Mouse (Mus musculus): ENCODE results near the gene Itga9. TPM values are rescaled to one million over a fixed set of nuclear protein-coding genes. Genes with fewer than 3 reads are reported as not detected.

The Itga9 gene
- total RNA-seq, 4 experiments from 2014 or later: 5.6 to 6.3 (median 6.1) TPM

GRCm38 (mm10) chr9:118915290-118915689 lies 308.8 kb downstream of the Itga9 start:
- no peak for DNase-seq (ENCODE audit: low spot score in 2 of 2)

DNA sequence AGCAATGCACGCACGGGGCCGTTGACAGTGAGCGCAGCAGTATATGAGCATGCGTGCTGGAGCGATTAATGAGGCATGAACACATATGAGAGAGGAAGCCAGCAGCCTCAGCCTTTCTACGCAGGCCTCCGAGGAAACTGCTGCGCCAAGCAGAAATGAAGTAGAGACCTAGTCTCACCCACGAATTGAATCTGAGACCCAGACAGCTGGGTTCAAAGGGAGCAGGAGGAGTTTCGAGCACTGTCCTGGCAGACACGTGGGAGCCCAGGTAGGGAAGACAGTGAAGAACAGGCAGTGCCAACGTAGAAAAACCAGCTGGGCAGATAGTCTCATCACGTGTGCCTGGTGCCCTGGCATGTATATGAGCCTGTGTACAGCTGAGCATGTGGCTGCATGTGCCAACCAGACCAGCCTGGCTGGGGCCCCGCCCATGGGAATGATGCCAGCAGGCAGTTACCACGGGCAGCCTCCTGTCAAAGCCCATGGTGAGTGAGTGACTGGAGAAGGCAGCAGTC lies 313.2 kb downstream of the Itga9 start:
- DNase-seq (ENCODE audit: low spot score in 2 of 2): peak in 1 of 2 experiments; percentile 56

- peak; percentile 73 to 74 for DNase-seq (ENCODE audit: low spot score in 2 of 2)
Measured at GRCm38 (mm10) chr9:118920798-118921515, 314.5 kb downstream of the Itga9 start.

DNA sequence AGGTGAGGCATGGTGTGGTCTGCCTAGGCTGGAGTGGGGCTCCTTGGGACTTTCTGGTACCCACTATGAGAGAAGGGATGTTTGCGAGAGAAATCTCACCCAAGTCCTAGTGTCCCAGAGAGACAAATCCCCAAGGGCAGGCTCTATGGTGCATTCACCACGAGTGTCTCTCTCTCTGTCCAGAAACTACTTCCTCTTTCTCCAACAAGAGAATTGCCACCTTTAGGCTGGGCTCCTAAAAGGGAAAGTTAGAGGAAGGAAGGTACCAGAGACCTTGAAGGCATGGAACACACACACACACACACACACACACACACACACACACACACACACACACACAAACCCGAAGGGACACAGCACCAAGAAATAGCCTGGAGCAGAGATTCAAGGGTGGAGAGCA lies 315.4 kb downstream of the Itga9 start:
- no peak for DNase-seq (ENCODE audit: low spot score in 2 of 2)

DNA sequence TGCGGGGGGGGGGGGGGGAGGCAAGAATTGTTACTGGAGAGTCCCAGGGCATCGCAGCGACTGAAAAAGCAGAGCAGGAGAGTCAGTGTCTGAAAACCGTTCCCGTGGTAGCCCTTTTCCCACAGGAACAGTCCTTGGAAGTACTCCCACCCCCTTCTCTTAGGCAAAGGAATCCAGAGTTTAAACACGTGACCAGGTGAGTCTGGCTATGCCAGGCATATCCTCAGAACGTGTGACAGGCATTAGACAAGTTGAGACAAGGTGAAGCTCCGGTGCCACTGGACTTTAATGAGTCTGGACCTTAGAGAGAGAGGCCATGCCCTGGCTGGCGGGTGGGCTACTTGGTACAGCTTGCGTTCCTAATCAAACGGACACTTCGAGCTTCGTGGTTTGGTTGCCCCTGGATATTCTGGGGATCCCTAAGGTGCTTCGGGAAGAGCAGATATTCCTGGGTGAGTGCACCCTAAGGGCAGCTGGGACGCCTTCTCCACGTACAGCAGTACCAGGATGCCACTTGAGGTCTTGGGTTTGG lies 318.1 kb downstream of the Itga9 start:
- no peak for DNase-seq (ENCODE audit: low spot score in 2 of 2)

- peak; percentile 80 to 95 for DNase-seq (ENCODE audit: low spot score in 2 of 2)
Measured at GRCm38 (mm10) chr9:118925286-118926110, 319.0 kb downstream of the Itga9 start.

DNA sequence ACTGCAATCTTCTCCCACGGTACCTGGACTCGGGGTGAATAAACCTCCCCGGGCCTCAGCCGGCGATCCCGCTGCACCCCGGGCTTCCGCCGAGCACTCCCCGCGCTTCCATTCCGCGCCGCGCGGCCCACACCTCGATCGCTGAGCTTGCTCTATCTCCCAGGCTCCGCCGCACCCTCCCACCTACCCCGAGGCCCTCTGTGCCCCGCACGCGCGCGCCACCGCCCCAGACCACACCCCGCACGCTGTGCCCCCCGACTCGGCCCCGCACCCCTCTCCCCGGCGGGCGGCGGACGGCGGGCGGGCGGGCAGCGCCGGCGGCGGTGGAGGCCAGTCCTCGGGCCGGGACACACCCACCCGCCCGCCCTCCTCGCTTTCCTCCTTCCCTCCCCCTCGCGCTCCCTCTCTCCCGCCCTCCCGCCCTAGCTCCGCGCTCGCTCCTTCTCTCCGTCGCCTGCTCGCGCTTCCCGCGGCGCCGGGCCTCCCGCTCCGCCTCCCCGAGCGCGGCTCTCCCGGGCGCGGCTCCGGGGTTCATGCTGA lies 319.7 kb downstream of the Itga9 start, which contains the start of gene Ctdspl:
Gene Ctdspl (plus strand): TSS at position 343 of the 540 bp plus-strand sequence.
- peak; percentile 56 to 58 for DNase-seq (ENCODE audit: low spot score in 2 of 2)

DNA sequence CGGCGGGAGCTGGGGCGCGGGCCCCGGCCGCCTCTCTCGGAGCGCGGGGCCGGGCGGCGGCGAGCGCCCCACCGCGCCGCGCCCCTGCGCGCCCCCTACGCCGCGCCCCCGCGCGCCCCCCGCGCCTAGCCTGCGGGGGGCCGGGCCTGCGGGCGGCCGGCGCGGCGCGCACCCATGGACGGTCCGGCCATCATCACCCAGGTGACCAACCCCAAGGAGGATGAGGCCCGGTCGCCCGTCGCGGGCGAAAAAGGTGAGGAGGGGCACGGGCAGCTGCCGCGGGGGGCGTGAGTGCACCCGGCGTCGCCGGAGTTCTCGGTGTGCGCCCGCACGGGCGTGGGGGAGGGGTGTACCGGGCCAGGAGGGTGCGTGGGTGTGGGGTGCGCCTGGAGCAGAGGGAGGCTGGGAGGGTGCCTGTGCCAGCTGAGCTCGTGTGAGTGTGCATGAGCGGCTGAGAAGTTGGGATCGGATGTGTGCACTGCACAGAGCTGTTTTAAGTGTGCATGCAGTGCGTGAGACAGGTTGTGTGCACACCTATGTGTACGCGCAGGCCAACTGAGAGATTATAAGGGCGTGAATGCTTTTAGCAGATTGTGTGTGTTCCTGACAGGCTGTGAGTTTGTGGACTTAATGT lies 320.3 kb downstream of the Itga9 start:
- peak; percentile 68 to 81 for DNase-seq (ENCODE audit: low spot score in 2 of 2)

DNA sequence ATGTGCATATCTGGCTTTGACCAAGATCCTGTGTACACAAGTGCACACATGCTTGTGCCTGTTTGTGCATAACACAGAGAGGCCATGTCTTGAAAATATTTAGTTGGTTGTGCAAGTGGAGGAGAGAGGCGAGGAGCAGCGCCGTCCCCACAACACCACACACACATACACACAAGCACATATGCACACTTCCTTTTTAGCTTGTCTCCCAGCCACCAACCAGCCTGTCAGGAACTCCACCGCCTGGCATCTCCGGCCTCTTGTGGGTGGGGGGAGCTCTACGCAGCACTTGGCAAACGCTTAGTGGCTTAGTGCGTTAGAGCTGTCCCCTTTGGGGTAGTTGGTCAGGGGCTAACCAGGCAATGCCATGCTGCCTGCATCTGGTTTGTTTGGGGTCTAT lies 321.0 kb downstream of the Itga9 start:
- DNase-seq (ENCODE audit: low spot score in 2 of 2): no peak

GRCm38 (mm10) chr9:118928007-118928406 lies 321.5 kb downstream of the Itga9 start:
- no peak for DNase-seq (ENCODE audit: low spot score in 2 of 2)

GRCm38 (mm10) chr9:118928656-118929055 lies 322.2 kb downstream of the Itga9 start:
- no peak for DNase-seq (ENCODE audit: low spot score in 2 of 2)

- no peak for DNase-seq (ENCODE audit: low spot score in 2 of 2)
Measured at GRCm38 (mm10) chr9:118930611-118931010, 324.1 kb downstream of the Itga9 start.

GRCm38 (mm10) chr9:118933800-118934199 lies 327.3 kb downstream of the Itga9 start:
- no peak for DNase-seq (ENCODE audit: low spot score in 2 of 2)

DNA sequence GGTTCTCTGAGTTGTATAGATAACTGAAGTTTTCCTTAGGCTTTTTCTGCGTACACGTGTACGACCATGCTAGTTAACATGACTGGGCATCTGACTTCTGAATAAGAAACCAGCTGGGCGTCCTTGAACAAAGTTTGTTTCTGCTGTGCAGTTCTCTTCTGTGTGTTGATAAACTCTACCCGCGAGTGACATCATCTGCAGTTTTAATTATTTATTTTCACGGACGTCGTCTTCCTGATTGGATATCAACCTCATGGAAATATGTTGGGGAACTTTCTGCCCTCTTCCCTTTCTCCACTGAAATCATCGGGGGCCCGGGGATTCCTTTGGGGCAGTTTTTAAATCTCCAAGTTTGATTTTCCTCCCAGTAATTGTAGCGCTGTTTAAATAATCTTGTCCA lies 327.8 kb downstream of the Itga9 start:
- no peak for DNase-seq (ENCODE audit: low spot score in 2 of 2)

GRCm38 (mm10) chr9:118935098-118935497 lies 328.6 kb downstream of the Itga9 start:
- no peak for DNase-seq (ENCODE audit: low spot score in 2 of 2)

DNA sequence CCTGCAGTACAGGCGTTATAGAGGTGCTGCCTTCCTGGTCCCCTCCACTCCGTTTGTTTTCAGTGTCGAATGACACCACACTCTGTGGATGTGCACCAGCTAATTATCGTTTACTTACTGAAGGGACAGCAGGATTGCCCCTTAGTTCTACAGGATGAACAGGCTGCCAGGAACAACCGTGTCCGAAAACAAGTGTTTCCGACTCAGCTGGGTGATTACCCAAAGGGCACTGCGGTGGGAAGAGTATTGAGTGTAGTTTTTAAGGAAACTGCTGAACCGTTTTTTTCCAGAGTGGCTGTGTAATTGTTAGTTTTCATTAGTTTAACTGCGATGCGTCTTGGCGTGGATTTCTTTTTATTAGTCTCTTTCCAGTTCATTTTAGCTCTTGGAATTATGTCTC lies 329.6 kb downstream of the Itga9 start:
- DNase-seq (ENCODE audit: low spot score in 2 of 2): no peak

DNA sequence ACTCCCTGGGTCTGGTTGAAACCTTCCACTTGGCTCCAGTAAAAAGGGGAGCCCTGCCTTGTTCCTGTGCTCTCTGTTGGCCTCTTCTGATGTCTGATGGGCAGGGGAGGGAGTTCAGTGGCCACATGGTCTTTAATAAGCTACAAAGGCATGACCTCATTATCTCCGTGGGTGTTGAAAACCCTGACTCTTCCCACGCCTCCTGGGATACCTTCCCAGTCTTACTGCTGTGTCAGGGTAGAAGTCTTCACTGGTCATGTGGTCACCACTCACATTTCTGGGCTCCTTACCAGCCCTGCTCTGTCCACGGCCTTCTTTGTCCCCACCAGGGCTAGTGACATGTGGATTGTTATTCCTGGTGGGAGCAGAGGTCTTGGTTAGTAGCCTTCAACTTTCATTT lies 331.0 kb downstream of the Itga9 start:
- no peak for DNase-seq (ENCODE audit: low spot score in 2 of 2)

DNA sequence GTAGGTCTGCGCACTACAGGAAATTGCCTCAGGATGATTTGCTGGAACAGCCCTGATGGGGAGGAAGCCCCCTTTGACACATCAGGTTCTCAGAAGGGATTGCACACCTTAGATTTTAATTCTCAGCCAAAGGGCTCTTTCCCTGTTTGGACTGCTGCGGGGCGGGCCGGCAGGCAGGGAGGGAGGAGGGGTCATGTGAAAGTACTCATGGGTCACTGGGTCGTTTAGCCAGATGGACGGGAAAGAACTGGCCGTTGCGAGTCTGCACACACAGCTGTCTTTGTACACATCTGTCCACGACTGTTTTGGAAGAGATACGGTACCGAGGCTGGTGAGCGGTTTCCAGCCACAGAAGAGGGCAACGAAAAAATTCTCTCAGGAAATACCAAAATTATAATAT lies 332.9 kb downstream of the Itga9 start:
- DNase-seq (ENCODE audit: low spot score in 2 of 2): no peak

DNA sequence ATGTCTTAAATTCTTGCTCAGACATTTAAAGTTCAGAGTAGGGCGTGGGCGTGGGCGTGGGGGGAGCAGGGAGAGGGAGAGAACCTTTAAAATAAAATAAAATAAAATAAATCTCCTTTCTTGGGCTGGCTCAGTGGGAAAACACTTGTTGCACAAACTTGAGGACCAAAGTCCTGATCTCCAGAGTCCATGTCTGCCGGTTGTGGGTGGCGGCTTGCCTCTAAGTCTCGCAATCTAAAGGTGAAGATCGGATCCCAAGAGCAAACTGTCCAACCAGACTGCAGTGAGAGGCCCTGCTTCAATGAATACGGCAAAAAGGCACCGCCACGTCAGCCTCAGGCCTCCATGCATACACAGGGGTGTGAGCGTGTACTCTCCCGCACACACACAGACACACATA lies 333.3 kb downstream of the Itga9 start:
- no peak for DNase-seq (ENCODE audit: low spot score in 2 of 2)

GRCm38 (mm10) chr9:118940591-118941207 lies 334.2 kb downstream of the Itga9 start:
- no peak for DNase-seq (ENCODE audit: low spot score in 2 of 2)

DNA sequence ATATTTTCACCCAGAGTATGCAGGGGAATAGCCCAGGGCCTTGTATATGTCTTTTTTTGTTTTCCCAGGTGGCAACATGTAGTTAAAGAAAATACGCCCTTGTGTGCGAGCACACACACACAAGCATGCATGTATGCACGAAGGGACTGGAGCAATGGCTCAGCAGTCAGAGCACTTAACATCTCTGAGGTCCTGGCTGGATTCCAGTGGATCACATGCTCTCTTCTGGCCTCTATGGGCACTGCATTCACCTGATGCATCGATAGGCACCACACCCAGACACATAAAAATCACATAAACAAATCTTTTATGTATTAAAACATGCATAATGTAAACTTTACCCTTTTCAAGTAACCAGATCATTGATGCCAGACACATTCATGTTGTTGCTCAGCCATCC lies 335.5 kb downstream of the Itga9 start:
- DNase-seq (ENCODE audit: low spot score in 2 of 2): no peak
